Mouse (Mus musculus) ES-Bruce4 (cell line): ENCODE results near the gene Lrrc72.

Experiments
- CTCF ChIP-seq: IDR thresholded peaks from one replicate; pipeline ENCODE4 v1.8.1; 2011; ENCODE audit warnings: low read depth, low read length
- EP300 ChIP-seq: IDR thresholded peaks from 2 replicates; pipeline ENCODE4 v1.6.1; 2011; ENCODE audit warnings: low read depth, low read length; ENCODE audit not compliant: insufficient read depth
- POLR2A ChIP-seq: IDR thresholded peaks from one replicate; pipeline ENCODE4 v1.8.1; 2011; ENCODE audit warnings: low read length; ENCODE audit not compliant: insufficient read depth

DNA sequence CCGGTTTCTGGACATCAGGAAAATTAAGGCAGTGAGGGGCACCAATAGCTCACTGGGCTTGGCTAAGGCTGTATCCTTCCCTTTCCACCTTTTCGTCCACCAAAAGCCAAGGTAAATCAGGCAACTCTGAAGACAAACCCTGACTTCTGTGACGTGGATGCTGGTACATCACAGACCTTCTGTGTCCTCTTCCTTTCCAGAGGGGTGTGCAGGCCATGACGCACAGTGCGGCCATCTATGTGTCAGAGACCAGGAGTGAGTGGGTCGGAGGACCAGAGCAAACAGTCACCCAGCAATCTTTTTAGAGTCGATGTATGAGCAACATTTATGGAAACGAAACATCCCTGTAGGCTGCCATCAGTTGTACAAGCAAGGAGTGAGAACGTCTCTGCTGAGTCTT, at the start of gene Lrrc72:
- TF ChIP-seq CTCF (no peak), EP300 (no peak), POLR2A (no peak)
